Mouse (Mus musculus) liver, embryonic 18 days (tissue): ENCODE measurements around the gene Fuz. TPM values are rescaled to one million over a fixed set of nuclear protein-coding genes. Genes with fewer than 3 reads are reported as not detected.

Experiments
- polyA plus RNA-seq: library from polyadenylated mRNA; depleted of rRNA; stranded (reverse); fragments of >200 nt; gene quantifications from 2 replicates; pipeline ENCODE4 v1.2.3, GENCODE M21; 2012; rRNA removed

Fuz gene
- 6.4 and 7.8 TPM in 2 replicates for polyA plus RNA-seq

GRCm38 (mm10) chr7:44895593-44896434, at the start of gene Fuz:
TSS of gene Fuz (plus strand) at chr7:44896079.

GRCm38 (mm10) chr7:44848561-44849415, 47.1 kb upstream of the Fuz start, which contains the start of the genes Akt1s1 and Tbc1d17:
TSS of gene Akt1s1 (plus strand) at chr7:44848991.
TSS of gene Tbc1d17 (minus strand) at chr7:44849079.

GRCm38 (mm10) chr7:44857042-44857552, 38.8 kb upstream of the Fuz start, which contains the start of gene Pnkp:
TSS of gene Pnkp (plus strand) at chr7:44857139.

DNA sequence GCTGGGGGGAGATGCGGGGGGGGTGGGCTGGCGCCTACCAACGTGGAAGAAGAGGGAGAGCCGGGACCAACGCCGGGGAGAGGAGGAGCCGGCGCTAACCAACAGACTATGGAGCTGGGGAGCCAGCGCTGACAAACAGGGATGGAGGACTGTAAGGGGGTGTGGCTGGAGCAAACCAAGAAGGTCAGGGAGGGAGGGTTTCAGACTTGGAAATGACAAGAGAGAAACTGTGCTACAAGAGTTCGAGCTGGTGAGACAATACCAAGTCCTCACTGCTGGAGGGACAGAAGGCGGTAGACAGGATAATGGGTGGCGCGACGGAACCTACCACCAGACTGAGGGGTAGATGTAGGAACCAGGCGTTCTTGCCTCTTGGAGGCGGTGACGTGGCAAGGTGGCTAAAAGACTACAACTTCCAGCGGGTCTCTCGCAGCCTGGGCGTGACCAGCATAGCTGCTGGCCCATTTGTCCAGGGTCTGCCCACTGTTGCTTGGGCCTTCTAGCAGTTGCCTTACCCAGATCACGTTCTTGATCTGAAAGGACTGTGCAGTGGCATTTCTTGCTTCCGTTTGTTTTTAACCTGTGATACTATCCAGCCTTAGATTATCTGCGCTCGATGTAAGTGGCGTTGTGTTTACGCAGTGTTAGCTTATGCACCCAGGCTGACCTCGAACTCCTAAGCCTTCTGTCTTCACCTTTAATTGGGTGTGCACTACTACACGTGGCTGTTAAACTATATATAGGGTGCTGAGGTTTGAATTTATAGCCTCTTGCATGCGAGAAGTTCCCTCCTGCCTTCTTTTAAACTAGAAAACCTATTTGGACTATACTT, 26.0 kb upstream of the Fuz start, which contains the start of gene Ptov1:
Ptov1 (minus strand) TSS at position 92 of the 832 bp plus-strand sequence.

GRCm38 (mm10) chr7:44892276-44892921, 3.5 kb upstream of the Fuz start, which contains the start of gene Med25:
TSS of gene Med25 (minus strand) at chr7:44892712.

DNA sequence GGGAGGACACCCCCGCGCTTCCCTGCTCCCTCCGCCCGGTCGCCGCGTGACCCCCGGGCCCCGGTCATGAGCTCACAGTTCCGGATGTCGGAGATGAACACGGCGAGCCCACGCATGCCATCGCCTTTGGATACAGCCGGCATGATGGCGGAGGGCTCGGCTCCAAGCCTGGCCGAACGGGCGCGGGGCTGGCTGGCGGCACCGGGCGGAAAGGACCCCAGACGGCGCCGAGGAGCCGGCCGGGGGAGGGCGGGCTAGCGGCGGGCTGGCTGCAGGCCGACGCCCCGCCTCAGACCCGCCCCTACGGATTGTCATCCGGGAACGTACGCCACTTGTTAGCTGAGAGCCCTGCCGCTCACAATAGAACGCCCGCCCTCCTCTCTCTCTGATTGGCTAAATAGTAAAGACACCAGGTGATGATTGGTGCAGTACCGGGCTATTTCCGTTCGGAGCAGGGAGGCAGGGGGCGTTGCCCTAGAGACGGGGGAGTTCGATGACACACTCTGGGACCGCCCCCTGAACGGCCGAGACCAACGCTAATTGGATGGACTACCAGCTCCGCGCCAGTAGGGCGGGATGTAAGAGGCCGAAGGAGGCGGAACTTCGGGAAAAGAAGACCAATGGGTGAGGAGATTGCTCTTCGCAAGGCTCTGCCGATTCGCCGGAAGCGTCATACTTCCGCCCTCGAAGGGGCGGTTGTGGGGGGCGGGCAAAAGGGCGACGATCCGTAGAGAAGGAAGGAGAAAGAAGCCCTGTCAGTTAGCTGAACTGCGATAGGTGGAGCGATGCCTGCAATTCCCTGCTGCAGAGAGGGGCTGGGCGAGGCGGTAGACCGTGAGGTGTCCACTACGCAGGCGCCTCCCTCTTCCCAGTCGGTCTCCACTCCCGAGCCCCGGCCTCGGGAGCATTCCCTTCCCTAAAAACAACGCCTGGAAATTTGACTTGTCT, 33.6 kb downstream of the Fuz start, which contains the start of gene Ap2a1:
Ap2a1 (minus strand) TSS at position 293 of the 948 bp plus-strand sequence.

GRCm38 (mm10) chr7:44942904-44943303, 47.0 kb downstream of the Fuz start, which contains the start of gene Tsks:
TSS of gene Tsks (plus strand) at chr7:44943204.

Other genes with a start within 250 kb of the Fuz start
- gene Myh14, start 225.2 kb upstream of the Fuz start, polyA plus RNA-seq = 0.77 and 0.95 TPM in 2 replicates
- not detected in 2 replicates for gene Izumo2, start 187.3 kb upstream of the Fuz start, polyA plus RNA-seq
- 18.9 and 21.4 TPM in 2 replicates for gene Vrk3, start 147.7 kb upstream of the Fuz start, polyA plus RNA-seq
- 0.48 and 0.58 TPM in 2 replicates for gene Zfp473, start 145.0 kb upstream of the Fuz start, polyA plus RNA-seq
- gene Nup62, start 80.0 kb upstream of the Fuz start, polyA plus RNA-seq = 20.2 and 22.4 TPM in 2 replicates
- gene Il4i1, start 79.7 kb upstream of the Fuz start, polyA plus RNA-seq = 0.38 TPM in 2 replicates
- 247 and 266 TPM in 2 replicates for gene Atf5, start 79.4 kb upstream of the Fuz start, polyA plus RNA-seq
- gene Akt1s1, start 47.1 kb upstream of the Fuz start, polyA plus RNA-seq = 35.6 and 37.3 TPM in 2 replicates
- gene Tbc1d17, start 47.0 kb upstream of the Fuz start, polyA plus RNA-seq = 21.1 and 23.3 TPM in 2 replicates
- gene Pnkp, start 38.9 kb upstream of the Fuz start, polyA plus RNA-seq = 18.0 and 24.6 TPM in 2 replicates
- gene Ptov1, start 26.3 kb upstream of the Fuz start, polyA plus RNA-seq = 48.6 and 56.2 TPM in 2 replicates
- gene Med25, start 3.4 kb upstream of the Fuz start, polyA plus RNA-seq = 26.0 and 30.9 TPM in 2 replicates
- gene Ap2a1, start 33.4 kb downstream of the Fuz start, polyA plus RNA-seq = 33.1 and 39.3 TPM in 2 replicates
- gene Tsks, start 47.1 kb downstream of the Fuz start, polyA plus RNA-seq = 0.02 TPM in 1 of 2 replicates, not detected in the other
- gene Cpt1c, start 78.8 kb downstream of the Fuz start, polyA plus RNA-seq = 2.3 and 2.6 TPM in 2 replicates
- gene Prmt1, start 90.5 kb downstream of the Fuz start, polyA plus RNA-seq = 105 and 112 TPM in 2 replicates
- 50.0 and 54.3 TPM in 2 replicates for gene Irf3, start 101.6 kb downstream of the Fuz start, polyA plus RNA-seq
- gene Bcl2l12, start 102.6 kb downstream of the Fuz start, polyA plus RNA-seq = 9.0 and 9.5 TPM in 2 replicates
- gene Scaf1, start 120.3 kb downstream of the Fuz start, polyA plus RNA-seq = 13.5 and 17.4 TPM in 2 replicates
- gene Rras, start 121.9 kb downstream of the Fuz start, polyA plus RNA-seq = 41.8 and 53.8 TPM in 2 replicates
- gene Prr12, start 156.8 kb downstream of the Fuz start, polyA plus RNA-seq = 1.1 and 1.7 TPM in 2 replicates
- 24.0 and 24.4 TPM in 2 replicates for gene Nosip, start 166.3 kb downstream of the Fuz start, polyA plus RNA-seq
- 17.7 and 19.5 TPM in 2 replicates for gene Prrg2, start 166.6 kb downstream of the Fuz start, polyA plus RNA-seq
- 18.6 and 20.0 TPM in 2 replicates for gene Rcn3, start 196.1 kb downstream of the Fuz start, polyA plus RNA-seq
- 64.9 and 71.1 TPM in 2 replicates for gene Fcgrt, start 207.8 kb downstream of the Fuz start, polyA plus RNA-seq
- 256 and 267 TPM in 2 replicates for gene Rps11, start 228.4 kb downstream of the Fuz start, polyA plus RNA-seq
- gene Rpl13a, start 232.7 kb downstream of the Fuz start, polyA plus RNA-seq = 1,073 and 1,547 TPM in 2 replicates
- gene Gm45713, start 240.2 kb downstream of the Fuz start, polyA plus RNA-seq = 0.05 and 0.17 TPM in 2 replicates
- gene Flt3l, start 240.4 kb downstream of the Fuz start, polyA plus RNA-seq = 7.5 and 8.3 TPM in 2 replicates